Mouse (Mus musculus): Measurements from ENCODE around the gene Zap70. TPM values are rescaled to one million over a fixed set of nuclear protein-coding genes. Genes with fewer than 3 reads are reported as not detected.
A peak's percentile ranks its signal among the peaks of the same experiment; 100 is the strongest.

Gene Zap70
- 0.51 and 0.65 TPM in 2 replicates for polyA plus RNA-seq (2016; fragmentation: Nextera tagmentation; extraction: Ambion mirVana)

DNA sequence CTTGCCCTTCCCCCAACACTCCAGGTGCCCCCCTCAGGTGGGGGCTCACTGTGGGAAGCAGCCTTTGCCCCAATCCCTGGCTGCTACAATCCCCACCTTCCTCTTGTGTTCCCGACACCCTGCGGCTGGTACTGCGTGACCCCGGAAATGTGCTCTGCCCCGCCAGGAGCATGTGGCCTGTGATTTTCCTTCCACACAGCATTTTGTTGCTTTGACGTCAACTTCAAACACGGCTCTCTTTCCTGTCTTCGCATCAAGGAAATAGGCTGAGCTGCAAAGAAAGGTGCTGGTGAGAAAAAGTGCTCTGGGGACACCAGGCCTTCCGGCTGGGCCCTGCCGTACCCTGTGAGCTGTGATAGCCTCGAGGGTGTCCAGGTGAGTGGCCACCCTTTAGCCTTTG is at the start of gene Zap70:
Gene Zap70, plus strand, starts transcription at position 231 of the 400 bp plus-strand sequence.
- 81% methylated on average over 11 of the region's 11 CpGs for WGBS
- no peak for ATAC-seq (ENCODE audit: insufficient number of reproducible peaks, insufficient read depth, low FRiP score, low TSS enrichment)
- no peaks in the 10 kb centered on the region for H3K27me3 ChIP-seq
- H3K27ac ChIP-seq, result no peak within 1 kb of the TSS
- H3K4me1 ChIP-seq, result peaks cover 3% of the 10 kb centered on the region; the same call in 1 of the 2 replicates
- no peak within 1 kb of the TSS for H3K9ac ChIP-seq
- no peak within 1 kb of the TSS for H3K4me3 ChIP-seq
- no peak within 1 kb of the TSS for H3K4me2 ChIP-seq (replicated peaks)
- no peaks in the 10 kb centered on the region for H3K36me3 ChIP-seq
- H3K9me3 ChIP-seq, result no peaks in the 10 kb centered on the region

GRCm38 (mm10) chr1:36714311-36714710 is 47.3 kb upstream of the Zap70 start, which contains the start of gene Actr1b:
Gene Actr1b (minus strand): TSS chr1:36714422.
- no peak for ATAC-seq (ENCODE audit: insufficient number of reproducible peaks, insufficient read depth, low FRiP score, low TSS enrichment)
- 75% methylated on average over 5 of the region's 5 CpGs for WGBS
- H3K36me3 ChIP-seq, result no peaks in the 10 kb centered on the region

GRCm38 (mm10) chr1:36718786-36719185 is 42.8 kb upstream of the Zap70 start:
- H3K4me1 ChIP-seq, result peaks cover 8% of the 10 kb centered on the region; the same call in 1 of the 2 replicates
- H3K36me3 ChIP-seq, result no peaks in the 10 kb centered on the region
- WGBS, result 96% methylated on average over 1 of the region's 1 CpGs
- H3K27ac ChIP-seq, result no peak overlapping the region
- H3K9ac ChIP-seq, result no peak overlapping the region
- no peak overlapping the region for H3K4me2 ChIP-seq (replicated peaks)
- H3K9me3 ChIP-seq, result no peaks in the 10 kb centered on the region
- H3K4me3 ChIP-seq, result no peak overlapping the region
- no peak for ATAC-seq (ENCODE audit: insufficient number of reproducible peaks, insufficient read depth, low FRiP score, low TSS enrichment)
- H3K27me3 ChIP-seq, result no peaks in the 10 kb centered on the region

More at GRCm38 (mm10) chr1:36714311-36714710, 47.3 kb upstream of the Zap70 start, which contains the start of gene Actr1b:
- H3K9me3 ChIP-seq, result no peaks in the 10 kb centered on the region
- H3K4me3 ChIP-seq, result no peak within 1 kb of the TSS
- no peak within 1 kb of the TSS for H3K4me2 ChIP-seq (replicated peaks)
- no peaks in the 10 kb centered on the region for H3K27me3 ChIP-seq
- H3K4me1 ChIP-seq, result no peaks in the 10 kb centered on the region
- H3K9ac ChIP-seq, result no peak within 1 kb of the TSS
- H3K27ac ChIP-seq, result no peak within 1 kb of the TSS

GRCm38 (mm10) chr1:36723146-36724056 is 38.2 kb upstream of the Zap70 start:
- no peak overlapping the region for H3K4me2 ChIP-seq (replicated peaks)
- H3K9ac ChIP-seq, result no peak overlapping the region
- 60% methylated on average over 16 of the region's 16 CpGs for WGBS
- H3K9me3 ChIP-seq, result no peaks in the 10 kb centered on the region
- peak overlapping the region; percentile 47; the same call in 1 of the 2 replicates for H3K27ac ChIP-seq
- no peak overlapping the region for H3K4me3 ChIP-seq
- no peaks in the 10 kb centered on the region for H3K27me3 ChIP-seq
- no peaks in the 10 kb centered on the region for H3K36me3 ChIP-seq
- peaks cover 8% of the 10 kb centered on the region; the same call in 1 of the 2 replicates for H3K4me1 ChIP-seq
- ATAC-seq (ENCODE audit: insufficient number of reproducible peaks, insufficient read depth, low FRiP score, low TSS enrichment), result 0 out of 2 replicates have a peak, but pooled peaks have one; percentile 28

DNA sequence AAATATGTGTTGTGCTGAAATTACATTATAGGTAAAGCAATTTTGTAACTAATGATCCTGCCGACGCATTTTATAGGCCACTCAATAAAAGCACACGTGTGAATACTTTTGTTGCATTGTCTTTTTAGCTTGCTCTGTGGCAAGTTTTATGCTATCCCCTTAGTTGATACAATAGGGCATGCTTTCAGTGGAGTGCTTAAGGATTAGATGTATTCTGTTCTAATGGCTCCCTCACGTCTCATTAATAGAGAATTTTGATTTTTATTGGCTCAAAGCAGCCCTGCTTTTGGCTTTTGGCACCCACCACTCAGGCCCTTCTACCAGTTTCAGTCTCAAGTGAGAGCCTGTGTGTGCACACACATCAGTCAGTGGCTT is 37.6 kb upstream of the Zap70 start:
- Histone ChIP-seq H3K27me3 (no peaks in the 10 kb centered on the region), H3K27ac (0 out of 2 replicates have a peak overlapping the region, but pooled peaks have one; percentile 37), H3K9me3 (no peaks in the 10 kb centered on the region), H3K4me1 (peaks cover 8% of the 10 kb centered on the region; the same call in 1 of the 2 replicates), H3K36me3 (no peaks in the 10 kb centered on the region), H3K4me2 (replicated peaks) (no peak overlapping the region), H3K9ac (no peak overlapping the region), H3K4me3 (no peak overlapping the region)
- WGBS, result 72% methylated on average over 4 of the region's 4 CpGs
- no peak for ATAC-seq (ENCODE audit: insufficient number of reproducible peaks, insufficient read depth, low FRiP score, low TSS enrichment)

- Histone ChIP-seq H3K36me3 (no peaks in the 10 kb centered on the region), H3K9ac (no peak overlapping the region), H3K27ac (no peak overlapping the region), H3K27me3 (no peaks in the 10 kb centered on the region; the same call in 1 of the 2 replicates), H3K9me3 (no peaks in the 10 kb centered on the region), H3K4me2 (replicated peaks) (no peak overlapping the region), H3K4me1 (no peaks in the 10 kb centered on the region), H3K4me3 (no peak overlapping the region)
- ATAC-seq (ENCODE audit: insufficient number of reproducible peaks, insufficient read depth, low FRiP score, low TSS enrichment), result no peak
- WGBS, result 15% methylated on average over 4 of the region's 4 CpGs
Measured at GRCm38 (mm10) chr1:36737300-36737699, 24.3 kb upstream of the Zap70 start.

GRCm38 (mm10) chr1:36739231-36739630 is 22.4 kb upstream of the Zap70 start:
- no peaks in the 10 kb centered on the region for H3K36me3 ChIP-seq
- H3K4me3 ChIP-seq, result no peak overlapping the region
- no peak overlapping the region for H3K4me2 ChIP-seq (replicated peaks)
- WGBS, result 79% methylated on average over 5 of the region's 5 CpGs
- ATAC-seq (ENCODE audit: insufficient number of reproducible peaks, insufficient read depth, low FRiP score, low TSS enrichment), result no peak
- H3K27me3 ChIP-seq, result peaks cover 4% of the 10 kb centered on the region; the same call in 1 of the 2 replicates
- no peaks in the 10 kb centered on the region for H3K4me1 ChIP-seq
- no peaks in the 10 kb centered on the region for H3K9me3 ChIP-seq
- no peak overlapping the region for H3K27ac ChIP-seq
- no peak overlapping the region for H3K9ac ChIP-seq

GRCm38 (mm10) chr1:36743046-36743445 is 18.6 kb upstream of the Zap70 start:
- Histone ChIP-seq H3K4me2 (replicated peaks) (no peak overlapping the region), H3K27me3 (peaks cover 4% of the 10 kb centered on the region; the same call in 1 of the 2 replicates), H3K9ac (no peak overlapping the region), H3K9me3 (no peaks in the 10 kb centered on the region), H3K4me1 (no peaks in the 10 kb centered on the region), H3K4me3 (no peak overlapping the region), H3K27ac (no peak overlapping the region), H3K36me3 (no peaks in the 10 kb centered on the region)
- no peak for ATAC-seq (ENCODE audit: insufficient number of reproducible peaks, insufficient read depth, low FRiP score, low TSS enrichment)
- WGBS, result 80% methylated on average over 9 of the region's 9 CpGs

- peaks cover 4% of the 10 kb centered on the region; the same call in 1 of the 2 replicates for H3K27me3 ChIP-seq
- no peaks in the 10 kb centered on the region for H3K4me1 ChIP-seq
- WGBS, result 24% methylated on average over 17 of the region's 17 CpGs
- no peaks in the 10 kb centered on the region for H3K9me3 ChIP-seq
- no peaks in the 10 kb centered on the region for H3K36me3 ChIP-seq
- H3K27ac ChIP-seq, result no peak overlapping the region
- no peak overlapping the region for H3K9ac ChIP-seq
- H3K4me3 ChIP-seq, result 0 out of 2 replicates have a peak overlapping the region, but pooled peaks have one; percentile 12
- H3K4me2 ChIP-seq (replicated peaks), result peak overlapping the region; percentile 42
- peak; percentile 55; the same call in 1 of the 2 replicates for ATAC-seq (ENCODE audit: insufficient number of reproducible peaks, insufficient read depth, low FRiP score, low TSS enrichment)
Measured at GRCm38 (mm10) chr1:36744268-36744944, 17.2 kb upstream of the Zap70 start.

GRCm38 (mm10) chr1:36745661-36746060 is 15.9 kb upstream of the Zap70 start:
- no peak overlapping the region for H3K27ac ChIP-seq
- no peak for ATAC-seq (ENCODE audit: insufficient number of reproducible peaks, insufficient read depth, low FRiP score, low TSS enrichment)
- H3K36me3 ChIP-seq, result no peaks in the 10 kb centered on the region
- no peak overlapping the region for H3K4me3 ChIP-seq
- no peaks in the 10 kb centered on the region for H3K4me1 ChIP-seq
- 0 out of 2 replicates have a peak, but pooled peaks cover 4% of the 10 kb centered on the region for H3K27me3 ChIP-seq
- H3K9ac ChIP-seq, result no peak overlapping the region
- 48% methylated on average over 4 of the region's 4 CpGs for WGBS
- H3K9me3 ChIP-seq, result no peaks in the 10 kb centered on the region
- H3K4me2 ChIP-seq (replicated peaks), result no peak overlapping the region

GRCm38 (mm10) chr1:36746452-36746851 is 15.1 kb upstream of the Zap70 start:
- no peak overlapping the region for H3K9ac ChIP-seq
- ATAC-seq (ENCODE audit: insufficient number of reproducible peaks, insufficient read depth, low FRiP score, low TSS enrichment), result no peak
- no peak overlapping the region for H3K4me3 ChIP-seq
- H3K27ac ChIP-seq, result no peak overlapping the region
- no peaks in the 10 kb centered on the region for H3K4me1 ChIP-seq
- no peak overlapping the region for H3K4me2 ChIP-seq (replicated peaks)
- H3K27me3 ChIP-seq, result 0 out of 2 replicates have a peak, but pooled peaks cover 4% of the 10 kb centered on the region
- H3K9me3 ChIP-seq, result no peaks in the 10 kb centered on the region
- no peaks in the 10 kb centered on the region for H3K36me3 ChIP-seq
- 41% methylated on average over 15 of the region's 15 CpGs for WGBS
